Comparison of ENCODE assay signal across 23 mouse cellular contexts in genomic region chr5:151413617-151414016, GRCm38 (mm10). TPM values are rescaled to one million over a fixed set of nuclear protein-coding genes. Genes with fewer than 3 reads are reported as not detected.
DNase-seq lines count a peak whose midpoint lies in the region; ATAC-seq and TF ChIP-seq lines count a peak whose summit lies in the region.
"Had no signal": no experiment of that assay in that cellular context is flagged by ENCODE, and none has a peak within 500 bp of the region (broad histone marks: within the 10 kb centered on the region; RNA-seq: fewer than 3 reads in every experiment).

No protein-coding gene starts in this region.

- H3K9me3 ChIP-seq in midbrain, embryonic 11.5 days (ENCODE audit: control insufficient read depth, low read length) = no peaks in the 10 kb centered on the region
- H3K9me3 ChIP-seq in midbrain, embryonic 10.5 days (replicated peaks) = no peaks in the 10 kb centered on the region
- no peaks in the 10 kb centered on the region for H3K9me3 ChIP-seq in liver, embryonic 14.5 days (ENCODE audit: control insufficient read depth, low read length)
- H3K9me3 ChIP-seq: embryonic facial prominence, embryonic 15.5 days; intestine, embryonic 15.5 days; kidney, embryonic 15.5 days; limb, embryonic 15.5 days had no signal

- WGBS in midbrain, embryonic 11.5 days = 71% methylated on average over 3 of the region's 3 CpGs
- WGBS in midbrain, embryonic 10.5 days = 79% methylated on average over 3 of the region's 3 CpGs
- WGBS in liver, embryonic 14.5 days (ENCODE audit: insufficient replicate concordance) = 16% methylated on average over 3 of the region's 3 CpGs
- 67% methylated on average over 3 of the region's 3 CpGs for WGBS in kidney, adult 2 months

- no peak for TF ChIP-seq CTCF in liver, embryonic 14.5 days (IDR thresholded peaks at IDR 0.05; ENCODE audit: low read depth)
- no peak for TF ChIP-seq CTCF in kidney, adult 2 months (conservative IDR thresholded peaks at IDR 0.05; ENCODE audit: insufficient read depth, insufficient read length, low read depth, low read length)

- peak; percentile 45 for DNase-seq in midbrain, embryonic 11.5 days (ENCODE audit: low spot score, missing footprints)
- DNase-seq in midbrain, embryonic 10.5 days (ENCODE audit: low spot score) = no peak
- DNase-seq in liver, embryonic 14.5 days (ENCODE audit: low read depth in 3 of 3, low spot score in 3 of 3) = peak; percentile 69 to 76 (median 76)
- no peak for DNase-seq in kidney, adult 2 months
- no peak for DNase-seq in gastrocnemius, adult 8-10 months (ENCODE audit: low spot score in 2 of 2)
- DNase-seq in cerebellum, adult 9-11 months = no peak
- DNase-seq: cerebellum, adult 11 months; gastrocnemius, adult 2 months; lung, postnatal 14 days; retina, postnatal 1 day; thymus, adult 2 months had no signal

- H3K27ac ChIP-seq in midbrain, embryonic 11.5 days (ENCODE audit: low read depth, low read length) = no peak overlapping the region
- H3K27ac ChIP-seq in midbrain, embryonic 10.5 days (replicated peaks) = no peak overlapping the region
- H3K27ac ChIP-seq in liver, embryonic 14.5 days = peak overlapping the region; percentile 63
- H3K27ac ChIP-seq in kidney, adult 2 months (ENCODE audit: insufficient read depth, low read depth, low read length) = no peak overlapping the region
- H3K27ac ChIP-seq: embryonic facial prominence, embryonic 15.5 days; gastrocnemius, adult 2 months; hindbrain, embryonic 14.5 days; intestine, embryonic 15.5 days; limb, embryonic 15.5 days had no signal

- no peak for ATAC-seq in midbrain, embryonic 11.5 days (ENCODE audit: low FRiP score)
- 0 out of 2 replicates have a peak, but pooled peaks have one; percentile 25 for ATAC-seq in common myeloid progenitor, adult 5-6 weeks (replicated peaks; ENCODE audit: low read depth, poor library complexity, severe bottlenecking)
- ATAC-seq in liver, embryonic 14.5 days (ENCODE audit: insufficient read depth) = peak; percentile 72
- ATAC-seq: forebrain, embryonic 16.5 days; intestine, embryonic 15.5 days had no signal

- H3K4me3 ChIP-seq in midbrain, embryonic 11.5 days (ENCODE audit: low read depth, low read length) = no peak overlapping the region
- no peak overlapping the region for H3K4me3 ChIP-seq in midbrain, embryonic 10.5 days
- no peak overlapping the region for H3K4me3 ChIP-seq in liver, embryonic 14.5 days (ENCODE audit: insufficient read depth in 1 of 2, low read depth in 2 of 2, low read length in 2 of 2)
- no peak overlapping the region for H3K4me3 ChIP-seq in kidney, adult 2 months (ENCODE audit: insufficient read depth, low read depth, low read length)
- H3K4me3 ChIP-seq: embryonic facial prominence, embryonic 15.5 days; gastrocnemius, adult 2 months; intestine, embryonic 15.5 days; kidney, embryonic 15.5 days; limb, embryonic 15.5 days had no signal

- no peak overlapping the region for H3K9ac ChIP-seq in midbrain, embryonic 11.5 days (ENCODE audit: low read length)
- H3K9ac ChIP-seq in liver, embryonic 14.5 days (replicated peaks) = no peak overlapping the region
- H3K9ac ChIP-seq: embryonic facial prominence, embryonic 15.5 days; hindbrain, embryonic 14.5 days; intestine, embryonic 15.5 days; kidney, embryonic 15.5 days; limb, embryonic 15.5 days had no signal

- no peak overlapping the region for H3K4me2 ChIP-seq in midbrain, embryonic 11.5 days
- H3K4me2 ChIP-seq in liver, embryonic 14.5 days (ENCODE audit: low read depth) = peak overlapping the region; percentile 51
- H3K4me2 ChIP-seq: hindbrain, embryonic 14.5 days; intestine, embryonic 15.5 days; limb, embryonic 15.5 days had no signal

- TF ChIP-seq EP300 in liver, embryonic 14.5 days (IDR thresholded peaks at IDR 0.05; ENCODE audit: low read depth) = peak; percentile 93

- no peaks in the 10 kb centered on the region for H3K27me3 ChIP-seq in midbrain, embryonic 11.5 days (ENCODE audit: control insufficient read depth, insufficient read depth, low read length)
- no peaks in the 10 kb centered on the region for H3K27me3 ChIP-seq in midbrain, embryonic 10.5 days (ENCODE audit: low read depth, poor library complexity, severe bottlenecking)
- no peaks in the 10 kb centered on the region for H3K27me3 ChIP-seq in liver, embryonic 14.5 days (ENCODE audit: control insufficient read depth, insufficient read depth, low read length)
- H3K27me3 ChIP-seq in kidney, adult 2 months (replicated peaks; ENCODE audit: control insufficient read depth, insufficient read depth, low read length) = no peaks in the 10 kb centered on the region
- H3K27me3 ChIP-seq: embryonic facial prominence, embryonic 15.5 days; intestine, embryonic 15.5 days; kidney, embryonic 15.5 days; limb, embryonic 15.5 days had no signal

- no peak for TF ChIP-seq POLR2A in kidney, adult 2 months (IDR thresholded peaks at IDR 0.05; ENCODE audit: low read depth, low read length)

- no peaks in the 10 kb centered on the region; the same call in 1 of the 2 replicates for H3K4me1 ChIP-seq in midbrain, embryonic 11.5 days (ENCODE audit: control insufficient read depth, insufficient read depth, low read length)
- peaks cover 10% of the 10 kb centered on the region; the same call in 1 of the 2 replicates for H3K4me1 ChIP-seq in midbrain, embryonic 10.5 days
- peaks cover 37 to 49% of the 10 kb centered on the region in 2 experiments for H3K4me1 ChIP-seq in liver, embryonic 14.5 days (replicated peaks; ENCODE audit: control insufficient read depth in 2 of 2, insufficient read depth in 2 of 2, low read length in 1 of 2)
- no peaks in the 10 kb centered on the region for H3K4me1 ChIP-seq in kidney, adult 2 months (ENCODE audit: control insufficient read depth, insufficient read depth, low read length)

- H3K36me3 ChIP-seq in midbrain, embryonic 11.5 days (ENCODE audit: control insufficient read depth, insufficient read depth, low read length) = no peaks in the 10 kb centered on the region
- no peaks in the 10 kb centered on the region for H3K36me3 ChIP-seq in midbrain, embryonic 10.5 days
- no peaks in the 10 kb centered on the region for H3K36me3 ChIP-seq in liver, embryonic 14.5 days (replicated peaks; ENCODE audit: control insufficient read depth, insufficient read depth, low read depth)
- H3K36me3 ChIP-seq in kidney, adult 2 months (ENCODE audit: control insufficient read depth, insufficient read depth, low read length) = no peaks in the 10 kb centered on the region
- H3K36me3 ChIP-seq: embryonic facial prominence, embryonic 15.5 days; intestine, embryonic 15.5 days; kidney, embryonic 15.5 days; limb, embryonic 15.5 days had no signal

RNA-seq across cellular contexts. Expression of gene Gm42906, which starts 14.3 kb away (rescaled TPM):
- polyA plus RNA-seq in midbrain, embryonic 11.5 days (2014; fragmentation: Nextera tagmentation; extraction: Ambion mirVana) = not detected in 2 replicates
- polyA plus RNA-seq in midbrain, embryonic 10.5 days (2016; fragmentation: Nextera tagmentation; extraction: Ambion mirVana) = not detected in 2 replicates
- total RNA-seq in common myeloid progenitor, adult 5-6 weeks (2017) = not detected in 2 replicates
- not detected in 2 replicates for polyA plus RNA-seq in liver, embryonic 14.5 days (2012; rRNA removed)
- not detected in 2 replicates for polyA plus RNA-seq in liver, embryonic 14.5 days (2014; fragmentation: Nextera tagmentation; extraction: Ambion mirVana)
- not detected in 2 replicates for polyA plus RNA-seq in kidney, adult 2 months (2012; rRNA removed)
- total RNA-seq in gastrocnemius, adult 8-10 months (2022) = 1 to 10 TPM in 2 of 4 experiments, not detected in 2; 1.4 to 1.7 TPM
- total RNA-seq: ES-E14; layer of hippocampus, postnatal 14 days had no signal
- polyA plus RNA-seq: embryonic facial prominence, embryonic 15.5 days; forebrain, embryonic 16.5 days; hindbrain, embryonic 14.5 days; intestine, embryonic 15.5 days; kidney, embryonic 15.5 days; large intestine, adult 2 months; limb, embryonic 15.5 days; neural tube, embryonic 14.5 days; small intestine, adult 2 months; thymus, adult 2 months had no signal

Comparison
In these comparisons a context has a peak if more than half of its experiments do, and no peak if none do; other contexts are left out.
1. DNase-seq: peak in midbrain, embryonic 11.5 days (single experiment) and liver, embryonic 14.5 days (3 of 3); none in midbrain, embryonic 10.5 days (single experiment), kidney, adult 2 months (single experiment), gastrocnemius, adult 8-10 months (0 of 2) and cerebellum, adult 9-11 months (single experiment).